Comparison of ENCODE assay signal across 11 mouse cellular contexts in the genomic region with DNA sequence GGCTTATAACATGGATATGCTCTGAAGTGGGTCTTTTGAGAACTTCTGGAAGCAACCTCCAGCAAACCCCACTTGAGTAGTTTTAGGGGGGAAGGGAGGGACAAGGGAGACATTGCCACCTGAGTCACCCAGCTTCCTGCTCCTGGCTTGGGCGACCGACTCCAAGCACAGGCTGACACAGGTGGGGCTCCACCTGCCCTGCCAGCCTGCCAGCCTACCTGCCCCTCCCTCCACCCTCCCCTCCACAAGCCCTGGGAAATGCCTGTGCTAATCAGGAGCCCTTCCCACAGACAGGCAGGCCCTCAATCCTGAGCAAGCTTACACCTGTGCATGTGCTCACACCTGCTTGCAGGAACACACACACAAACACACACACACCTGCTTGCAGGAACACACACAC. TPM values are rescaled to one million over a fixed set of nuclear protein-coding genes. Genes with fewer than 3 reads are reported as not detected.
DNase-seq lines count a peak whose midpoint lies in the region; ATAC-seq and TF ChIP-seq lines count a peak whose summit lies in the region.
"Had no signal": no experiment of that assay in that cellular context is flagged by ENCODE, and none has a peak within 500 bp of the region (broad histone marks: within the 10 kb centered on the region; RNA-seq: fewer than 3 reads in every experiment).

No protein-coding gene starts in this region.

- no peak for DNase-seq in heart, adult 2 months
- DNase-seq in heart, adult 18-20 months = no peak
- DNase-seq in lung, adult 18-20 months = peak; percentile 74 to 84
- no peak for DNase-seq in lung, postnatal 14 days
- no peak for DNase-seq in yolk sac, embryonic 10.5 days (ENCODE audit: low spot score)
- DNase-seq in Muller cell, postnatal 12 days (ENCODE audit: inconsistent ontology term) = no peak
- DNase-seq: layer of hippocampus, adult 9-11 months had no signal

- H3K27me3 ChIP-seq in heart, adult 2 months (ENCODE audit: control insufficient read depth, insufficient read depth, low read length) = no peaks in the 10 kb centered on the region
- H3K27me3 ChIP-seq in lung, embryonic 15.5 days = no peaks in the 10 kb centered on the region
- H3K27me3 ChIP-seq in stomach, embryonic 16.5 days (ENCODE audit: control insufficient read depth, insufficient read depth, low read length) = no peaks in the 10 kb centered on the region
- H3K27me3 ChIP-seq: kidney, embryonic 15.5 days had no signal

- WGBS in heart, adult 2 months = 61% methylated on average over 2 of the region's 2 CpGs
- 57% methylated on average over 2 of the region's 2 CpGs for WGBS in lung, embryonic 15.5 days
- WGBS in stomach, embryonic 16.5 days = 57% methylated on average over 2 of the region's 2 CpGs

- H3K4me1 ChIP-seq in heart, adult 2 months (ENCODE audit: control insufficient read depth, insufficient read depth, low read length) = peaks cover 28% of the 10 kb centered on the region
- H3K4me1 ChIP-seq in lung, embryonic 15.5 days = peaks cover 44% of the 10 kb centered on the region
- H3K4me1 ChIP-seq in stomach, embryonic 16.5 days (ENCODE audit: control insufficient read depth, insufficient read depth, low read length) = peaks cover 25% of the 10 kb centered on the region; the same call in 1 of the 2 replicates

- H3K36me3 ChIP-seq in heart, adult 2 months (ENCODE audit: control insufficient read depth, insufficient read depth, low read length) = no peaks in the 10 kb centered on the region
- H3K36me3 ChIP-seq in lung, embryonic 15.5 days = no peaks in the 10 kb centered on the region
- no peaks in the 10 kb centered on the region for H3K36me3 ChIP-seq in stomach, embryonic 16.5 days (ENCODE audit: control insufficient read depth, insufficient read depth, low read length)
- H3K36me3 ChIP-seq: kidney, embryonic 15.5 days had no signal

- no peak for TF ChIP-seq EP300 in heart, adult 2 months (IDR thresholded peaks at IDR 0.05; ENCODE audit: insufficient read depth, low read depth, low read length)

- peak; percentile 19; the same call in 1 of the 2 replicates for ATAC-seq in lung, embryonic 15.5 days (ENCODE audit: borderline replicate concordance, extremely low read depth, low FRiP score, low TSS enrichment)
- ATAC-seq in stomach, embryonic 16.5 days (ENCODE audit: insufficient read depth, low FRiP score) = peak; percentile 60

- H3K27ac ChIP-seq in heart, adult 2 months = peak overlapping the region; percentile 93
- peak overlapping the region; percentile 85 for H3K27ac ChIP-seq in lung, embryonic 15.5 days
- H3K27ac ChIP-seq in stomach, embryonic 16.5 days (ENCODE audit: low read length) = peak overlapping the region; percentile 77

- intact Hi-C loops in heart, adult 2 months (cut with DNase I) = no loop called here

- H3K9me3 ChIP-seq in lung, embryonic 15.5 days = no peaks in the 10 kb centered on the region
- no peaks in the 10 kb centered on the region for H3K9me3 ChIP-seq in stomach, embryonic 16.5 days (replicated peaks; ENCODE audit: control insufficient read depth, low read length)
- H3K9me3 ChIP-seq: kidney, embryonic 15.5 days had no signal

- TF ChIP-seq CTCF in heart, adult 2 months (IDR thresholded peaks at IDR 0.05) = no peak

- H3K79me2 ChIP-seq in heart, adult 2 months (replicated peaks; ENCODE audit: control insufficient read depth, insufficient read depth, low read length) = no peaks in the 10 kb centered on the region

- peak overlapping the region; percentile 36 for H3K9ac ChIP-seq in heart, adult 2 months (ENCODE audit: low read depth, low read length)
- H3K9ac ChIP-seq in lung, embryonic 15.5 days = no peak overlapping the region
- no peak overlapping the region for H3K9ac ChIP-seq in stomach, embryonic 16.5 days (ENCODE audit: low read length)
- H3K9ac ChIP-seq: kidney, embryonic 15.5 days had no signal

- no peak for TF ChIP-seq POLR2A in heart, adult 2 months (IDR thresholded peaks at IDR 0.05; ENCODE audit: insufficient read depth, low read depth, low read length)

- no peak overlapping the region for H3K4me2 ChIP-seq in lung, embryonic 15.5 days
- H3K4me2 ChIP-seq in stomach, embryonic 16.5 days (ENCODE audit: low read depth, low read length) = no peak overlapping the region

- H3K4me3 ChIP-seq in heart, adult 2 months = no peak overlapping the region
- H3K4me3 ChIP-seq in lung, embryonic 15.5 days = no peak overlapping the region
- H3K4me3 ChIP-seq in stomach, embryonic 16.5 days (replicated peaks; ENCODE audit: low read length) = no peak overlapping the region
- H3K4me3 ChIP-seq: erythroblast, embryonic 14.5 days; kidney, embryonic 15.5 days had no signal

RNA-seq across cellular contexts. Expression of a gene that starts 5.1 kb away (rescaled TPM):
- total RNA-seq in heart, adult 2 months (2021) = 100 to 1,000 TPM; 234 to 237 TPM
- polyA plus RNA-seq in heart, adult 2 months (2012; rRNA removed) = 317 and 318 TPM in 2 replicates
- total RNA-seq in heart, adult 18-20 months (2021) = 100 to 1,000 TPM; 208 to 239 TPM
- 122 and 136 TPM in 2 replicates for polyA plus RNA-seq in lung, embryonic 15.5 days (2015; fragmentation: Nextera tagmentation; extraction: Ambion mirVana)
- 247 and 328 TPM in 2 replicates for polyA plus RNA-seq in stomach, embryonic 16.5 days (2015; fragmentation: Nextera tagmentation; extraction: Ambion mirVana)

RNA-seq across cellular contexts. Expression of a gene that starts 12.0 kb away (rescaled TPM):
- total RNA-seq in heart, adult 2 months (2021) = 10 to 100 TPM; 13.4 to 16.8 TPM
- 29.7 and 35.6 TPM in 2 replicates for polyA plus RNA-seq in heart, adult 2 months (2012; rRNA removed)
- 10 to 100 TPM; 13.2 to 15.2 TPM for total RNA-seq in heart, adult 18-20 months (2021)
- polyA plus RNA-seq in lung, embryonic 15.5 days (2015; fragmentation: Nextera tagmentation; extraction: Ambion mirVana) = 71.5 and 73.4 TPM in 2 replicates
- polyA plus RNA-seq in stomach, embryonic 16.5 days (2015; fragmentation: Nextera tagmentation; extraction: Ambion mirVana) = 56.7 and 62.1 TPM in 2 replicates
- polyA plus RNA-seq: erythroblast, embryonic 14.5 days had no signal

RNA-seq across cellular contexts. Expression of a gene that starts 12.8 kb away (rescaled TPM):
- 1 to 10 TPM; 7.4 to 7.5 TPM for total RNA-seq in heart, adult 2 months (2021)
- polyA plus RNA-seq in heart, adult 2 months (2012; rRNA removed) = 24.8 and 35.6 TPM in 2 replicates
- 1 to 10 TPM; 7.2 to 7.4 TPM for total RNA-seq in heart, adult 18-20 months (2021)
- 142 and 143 TPM in 2 replicates for polyA plus RNA-seq in lung, embryonic 15.5 days (2015; fragmentation: Nextera tagmentation; extraction: Ambion mirVana)
- 114 and 119 TPM in 2 replicates for polyA plus RNA-seq in stomach, embryonic 16.5 days (2015; fragmentation: Nextera tagmentation; extraction: Ambion mirVana)

RNA-seq across cellular contexts. Expression of a gene that starts 38.9 kb away (rescaled TPM):
- total RNA-seq in heart, adult 2 months (2021) = 10 to 100 TPM; 23.5 to 24.1 TPM
- polyA plus RNA-seq in heart, adult 2 months (2012; rRNA removed) = 44.0 and 63.3 TPM in 2 replicates
- total RNA-seq in heart, adult 18-20 months (2021) = 10 to 100 TPM; 17.9 to 24.7 TPM
- 129 and 133 TPM in 2 replicates for polyA plus RNA-seq in lung, embryonic 15.5 days (2015; fragmentation: Nextera tagmentation; extraction: Ambion mirVana)
- 99.1 and 109 TPM in 2 replicates for polyA plus RNA-seq in stomach, embryonic 16.5 days (2015; fragmentation: Nextera tagmentation; extraction: Ambion mirVana)

RNA-seq across cellular contexts. Expression of a gene that starts 39.0 kb away (rescaled TPM):
- 1 to 10 TPM in 1 of 2 experiments, under 1 TPM in 1; 0.50 to 1.0 TPM for total RNA-seq in heart, adult 2 months (2021)
- polyA plus RNA-seq in heart, adult 2 months (2012; rRNA removed) = 0.86 and 1.8 TPM in 2 replicates
- total RNA-seq in heart, adult 18-20 months (2021) = under 1 TPM; 0.60 to 0.95 TPM
- 0.56 and 0.88 TPM in 2 replicates for polyA plus RNA-seq in lung, embryonic 15.5 days (2015; fragmentation: Nextera tagmentation; extraction: Ambion mirVana)
- 0.29 and 0.30 TPM in 2 replicates for polyA plus RNA-seq in stomach, embryonic 16.5 days (2015; fragmentation: Nextera tagmentation; extraction: Ambion mirVana)
- polyA plus RNA-seq: erythroblast, embryonic 14.5 days had no signal

Comparison
In these comparisons a context has a peak if more than half of its experiments do, and no peak if none do; other contexts are left out.
1. DNase-seq: peak in lung, adult 18-20 months (2 of 2); none in heart, adult 2 months (0 of 2), heart, adult 18-20 months (0 of 2), lung, postnatal 14 days (single experiment), yolk sac, embryonic 10.5 days (single experiment) and Muller cell, postnatal 12 days (single experiment).
2. Peak in every context shown above with its lines, with median percentiles within 50 percentile points of each other: H3K27ac ChIP-seq.